Mouse (Mus musculus) neural tube, embryonic 11.5 days (tissue): ENCODE measurements at regions not wholly inside any gene's neighbourhood (a gene's known extent, or its start where the extent isn't known, plus 50 kb on each side); places are given as distances from the start of the nearest gene placed in this dataset.

Experiments
- ATAC-seq: fragments of 200-750 bp; cut with Nextera tagmentation; 2 replicates; pipeline ENCODE4 v1.8.0; 2017; ENCODE audit warnings: moderate number of reproducible peaks, mild to moderate bottlenecking, moderate TSS enrichment, moderate library complexity; ENCODE audit not compliant: insufficient read depth, low FRiP score, low TSS enrichment
- DNase-seq: peaks from one replicate; pipeline ENCODE4 v3.0.0-alpha.2; 2015; ENCODE audit warnings: low spot score
- H3K27ac ChIP-seq: fragments of 300-500 bp; sonication (generic); 2 replicates; pipeline ENCODE4 v1.5.1; 2014; ENCODE audit warnings: low read depth, mild to moderate bottlenecking, low read length
- H3K27me3 ChIP-seq: fragments of 300-500 bp; sonication (generic); 2 replicates; pipeline ENCODE4 v1.6.1; 2014; ENCODE audit warnings: mild to moderate bottlenecking, low read length, mixed read lengths; ENCODE audit not compliant: control insufficient read depth, insufficient read depth
- H3K36me3 ChIP-seq: fragments of 300-500 bp; sonication (generic); 2 replicates; pipeline ENCODE4 v1.6.1; 2014; ENCODE audit warnings: mild to moderate bottlenecking, low read length, moderate library complexity, mixed read lengths; ENCODE audit not compliant: control insufficient read depth, insufficient read depth
- H3K4me1 ChIP-seq: fragments of 300-500 bp; sonication (generic); 2 replicates; pipeline ENCODE4 v1.6.1; 2014; ENCODE audit warnings: low read length, mixed read lengths; ENCODE audit not compliant: control insufficient read depth, insufficient read depth
- H3K4me2 ChIP-seq: fragments of 300-500 bp; sonication (generic); 2 replicates; pipeline ENCODE4 v1.6.1; 2014; ENCODE audit warnings: low read depth, mild to moderate bottlenecking, moderate library complexity
- H3K4me3 ChIP-seq: fragments of 300-500 bp; sonication (generic); 2 replicates; pipeline ENCODE4 v1.5.1; 2014; ENCODE audit warnings: low read depth, low read length
- H3K9ac ChIP-seq: fragments of 300-500 bp; sonication (generic); 2 replicates; pipeline ENCODE4 v1.6.1; 2014; ENCODE audit warnings: mild to moderate bottlenecking, low read length
- H3K9me3 ChIP-seq: fragments of 300-500 bp; sonication (generic); 2 replicates; pipeline ENCODE4 v1.6.1; 2016; ENCODE audit warnings: low read length; ENCODE audit not compliant: control insufficient read depth
- WGBS: fragments of 180-500 bp; shearing (Covaris S2); extraction: QIAGEN DNeasy Blood & Tissue Kit; methylation state at CpG from one replicate; pipeline ENCODE4 v1.1.7; 2014; 5-methylcytosine and 5-hydroxymethylcytosine counted together

GRCm38 (mm10) chr8:26831790-26832189 is 145.3 kb upstream of the Zfp703 start:
- no peak overlapping the region for H3K27ac ChIP-seq
- no peak overlapping the region for H3K9ac ChIP-seq
- peaks cover 20% of the 10 kb centered on the region for H3K4me1 ChIP-seq
- no peak overlapping the region for H3K4me3 ChIP-seq
- H3K9me3 ChIP-seq: no peaks in the 10 kb centered on the region
- no peak for DNase-seq
- H3K36me3 ChIP-seq: no peaks in the 10 kb centered on the region
- no peak overlapping the region for H3K4me2 ChIP-seq
- WGBS: 74% methylated on average over 6 of the region's 6 CpGs
- ATAC-seq: no peak
- H3K27me3 ChIP-seq: no peaks in the 10 kb centered on the region

- Histone ChIP-seq H3K27me3 (no peaks in the 10 kb centered on the region), H3K4me3 (no peak overlapping the region), H3K4me1 (peaks cover 20% of the 10 kb centered on the region), H3K9me3 (no peaks in the 10 kb centered on the region), H3K4me2 (no peak overlapping the region), H3K27ac (no peak overlapping the region), H3K36me3 (no peaks in the 10 kb centered on the region), H3K9ac (no peak overlapping the region)
- 80% methylated on average over 3 of the region's 3 CpGs for WGBS
- ATAC-seq: no peak
- no peak for DNase-seq
These were observed 144.6 kb upstream of the Zfp703 start for GRCm38 (mm10) chr8:26832546-26832945.

- no peak overlapping the region for H3K4me3 ChIP-seq
- H3K27ac ChIP-seq: no peak overlapping the region
- no peaks in the 10 kb centered on the region for H3K27me3 ChIP-seq
- H3K4me1 ChIP-seq: peaks cover 20% of the 10 kb centered on the region
- ATAC-seq (peak; percentile 76), DNase-seq (peak; percentile 77)
- no peaks in the 10 kb centered on the region for H3K36me3 ChIP-seq
- H3K9ac ChIP-seq: no peak overlapping the region
- no peaks in the 10 kb centered on the region for H3K9me3 ChIP-seq
- WGBS: 5% methylated on average over 4 of the region's 4 CpGs
- H3K4me2 ChIP-seq: no peak overlapping the region
These were observed 143.8 kb upstream of the Zfp703 start for GRCm38 (mm10) chr8:26833297-26833696.

- no peak overlapping the region for H3K27ac ChIP-seq
- ATAC-seq: no peak; the same call in 1 of the 2 replicates
These were observed 143.3 kb upstream of the Zfp703 start for GRCm38 (mm10) chr8:26833784-26834183.

GRCm38 (mm10) chr8:26834604-26835003 is 142.5 kb upstream of the Zfp703 start:
- H3K36me3 ChIP-seq: no peaks in the 10 kb centered on the region
- no peaks in the 10 kb centered on the region for H3K9me3 ChIP-seq
- no peak overlapping the region for H3K9ac ChIP-seq
- no peak overlapping the region for H3K4me2 ChIP-seq
- no peak for DNase-seq
- H3K4me3 ChIP-seq: no peak overlapping the region
- WGBS: 60% methylated on average over 13 of the region's 13 CpGs
- no peak overlapping the region for H3K27ac ChIP-seq
- ATAC-seq: no peak
- H3K4me1 ChIP-seq: peaks cover 20% of the 10 kb centered on the region
- H3K27me3 ChIP-seq: no peaks in the 10 kb centered on the region

More at GRCm38 (mm10) chr8:26833784-26834183, 143.3 kb upstream of the Zfp703 start:
- Histone ChIP-seq H3K4me3 (no peak overlapping the region), H3K36me3 (no peaks in the 10 kb centered on the region), H3K4me1 (peaks cover 20% of the 10 kb centered on the region), H3K9me3 (no peaks in the 10 kb centered on the region), H3K9ac (no peak overlapping the region), H3K27me3 (no peaks in the 10 kb centered on the region), H3K4me2 (no peak overlapping the region)
- no peak for DNase-seq
- WGBS: 32% methylated on average over 5 of the region's 5 CpGs

GRCm38 (mm10) chr8:26835076-26835475 is 142.0 kb upstream of the Zfp703 start:
- DNase-seq (no peak), ATAC-seq (no peak)
- H3K27me3 ChIP-seq: no peaks in the 10 kb centered on the region
- no peaks in the 10 kb centered on the region for H3K36me3 ChIP-seq
- H3K9ac ChIP-seq: no peak overlapping the region
- peaks cover 20% of the 10 kb centered on the region for H3K4me1 ChIP-seq
- no peak overlapping the region for H3K4me3 ChIP-seq
- no peak overlapping the region for H3K27ac ChIP-seq
- no peak overlapping the region for H3K4me2 ChIP-seq
- 5% methylated on average over 8 of the region's 8 CpGs for WGBS
- no peaks in the 10 kb centered on the region for H3K9me3 ChIP-seq

GRCm38 (mm10) chr8:26835616-26836015 is 141.5 kb upstream of the Zfp703 start:
- Histone ChIP-seq H3K27me3 (no peaks in the 10 kb centered on the region), H3K4me3 (no peak overlapping the region), H3K36me3 (no peaks in the 10 kb centered on the region), H3K9ac (no peak overlapping the region), H3K4me2 (no peak overlapping the region), H3K9me3 (no peaks in the 10 kb centered on the region), H3K27ac (no peak overlapping the region), H3K4me1 (peaks cover 20% of the 10 kb centered on the region)
- 37% methylated on average over 6 of the region's 6 CpGs for WGBS
- DNase-seq (no peak), ATAC-seq (no peak)

- WGBS: 89% methylated on average over 7 of the region's 7 CpGs
- no peak for DNase-seq
- Histone ChIP-seq H3K27me3 (no peaks in the 10 kb centered on the region), H3K27ac (no peak overlapping the region), H3K4me2 (no peak overlapping the region), H3K4me1 (peaks cover 20% of the 10 kb centered on the region), H3K36me3 (no peaks in the 10 kb centered on the region), H3K9me3 (no peaks in the 10 kb centered on the region), H3K9ac (no peak overlapping the region), H3K4me3 (no peak overlapping the region)
- ATAC-seq: no peak
These were observed 140.6 kb upstream of the Zfp703 start for GRCm38 (mm10) chr8:26836552-26836951.

- no peak for DNase-seq
- H3K27ac ChIP-seq: no peak overlapping the region
These were observed 136.8 kb upstream of the Zfp703 start for GRCm38 (mm10) chr8:26840286-26840685.

More at GRCm38 (mm10) chr8:26840286-26840685, 136.8 kb upstream of the Zfp703 start:
- no peak overlapping the region for H3K4me3 ChIP-seq
- WGBS: 34% methylated on average over 2 of the region's 2 CpGs
- H3K9me3 ChIP-seq: no peaks in the 10 kb centered on the region
- H3K4me2 ChIP-seq: no peak overlapping the region
- no peaks in the 10 kb centered on the region for H3K27me3 ChIP-seq
- H3K9ac ChIP-seq: no peak overlapping the region
- no peak for ATAC-seq
- H3K4me1 ChIP-seq: peaks cover 12% of the 10 kb centered on the region; the same call in 1 of the 2 replicates
- H3K36me3 ChIP-seq: no peaks in the 10 kb centered on the region
